Mouse (Mus musculus) bone marrow, adult 2 months (tissue): ENCODE measurements around the gene Gm5269. TPM values are rescaled to one million over a fixed set of nuclear protein-coding genes. Genes with fewer than 3 reads are reported as not detected.

Source experiments
- H3K27ac ChIP-seq: fragments of 200-500 bp; 2 replicates; pipeline ENCODE4 v1.5.1; 2012; ENCODE audit warnings: low read depth, mild to moderate bottlenecking, control low read depth, inconsistent platforms, low read length; ENCODE audit not compliant: control insufficient read depth, poor library complexity, insufficient read depth
- H3K4me1 ChIP-seq: fragments of 200-500 bp; 2 replicates; pipeline ENCODE4 v1.6.1; 2011; ENCODE audit warnings: low read length; ENCODE audit not compliant: control insufficient read depth, insufficient read depth
- H3K4me3 ChIP-seq: fragments of 200-500 bp; replicated peaks from 2 replicates; pipeline ENCODE3; 2011; ENCODE audit warnings: mild to moderate bottlenecking, low read depth, low read length, control low read depth; ENCODE audit not compliant: control insufficient read depth
- CTCF ChIP-seq: fragments of 200-500 bp; IDR thresholded peaks from 2 replicates; pipeline ENCODE4 v1.5.1; 2011; ENCODE audit warnings: low read length, control low read depth; ENCODE audit not compliant: control insufficient read depth, insufficient read depth
- POLR2A ChIP-seq: fragments of 200-500 bp; IDR thresholded peaks from 2 replicates; pipeline ENCODE4 v1.6.1; 2011; ENCODE audit warnings: low read depth, mild to moderate bottlenecking, control low read depth, low read length, borderline replicate concordance; ENCODE audit not compliant: control insufficient read depth
- WGBS: fragments of 180-500 bp; shearing (Covaris S2); methylation state at CpG from one replicate; pipeline ENCODE4 v1.1.7; 2018; 5-methylcytosine and 5-hydroxymethylcytosine counted together
- polyA plus RNA-seq: library from polyadenylated mRNA; stranded (reverse); fragments of >200 nt; gene quantifications from 2 replicates; pipeline ENCODE4 v1.2.4, GENCODE M21; 2011; ENCODE audit warnings: low replicate concordance; ENCODE audit not compliant: missing spikeins, insufficient read depth, insufficient read length

The Gm5269 gene
- polyA plus RNA-seq, 1 experiment, result not detected

- TF ChIP-seq CTCF (no peak), POLR2A (no peak)
- Histone ChIP-seq H3K27ac (no peak overlapping the region), H3K4me3 (no peak overlapping the region), H3K4me1 (no peaks in the 10 kb centered on the region; the same call in 1 of the 2 replicates)
- 3% methylated on average over 2 of the region's 2 CpGs for WGBS
These were observed 1.9 kb upstream of the Gm5269 start for GRCm38 (mm10) chr1:45891986-45892385.

DNA sequence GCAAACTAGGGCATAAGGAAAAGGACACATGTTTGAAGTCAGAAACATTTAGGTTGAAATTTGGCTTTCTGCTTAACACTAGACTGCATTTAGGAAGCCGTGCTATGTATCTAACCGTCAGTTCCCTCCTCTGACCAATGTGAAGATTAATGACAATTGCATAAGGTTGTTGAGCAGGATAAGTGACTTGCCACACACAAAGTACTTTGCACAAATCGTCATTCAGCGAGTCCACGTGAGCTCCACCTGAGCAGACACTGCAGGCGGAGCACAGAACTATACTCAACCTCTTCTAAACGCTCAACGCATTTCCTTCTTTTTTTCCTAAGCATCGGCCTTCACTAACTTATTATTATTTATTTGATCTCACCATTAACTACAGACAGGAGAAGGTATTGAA is 3.3 kb downstream of the Gm5269 start:
- 0 out of 2 replicates have a peak, but pooled peaks cover 1% of the 10 kb centered on the region for H3K4me1 ChIP-seq
- WGBS, result 68% methylated on average over 9 of the region's 9 CpGs
- H3K27ac ChIP-seq, result no peak overlapping the region
- TF ChIP-seq POLR2A (no peak), CTCF (no peak)
- H3K4me3 ChIP-seq, result no peak overlapping the region

DNA sequence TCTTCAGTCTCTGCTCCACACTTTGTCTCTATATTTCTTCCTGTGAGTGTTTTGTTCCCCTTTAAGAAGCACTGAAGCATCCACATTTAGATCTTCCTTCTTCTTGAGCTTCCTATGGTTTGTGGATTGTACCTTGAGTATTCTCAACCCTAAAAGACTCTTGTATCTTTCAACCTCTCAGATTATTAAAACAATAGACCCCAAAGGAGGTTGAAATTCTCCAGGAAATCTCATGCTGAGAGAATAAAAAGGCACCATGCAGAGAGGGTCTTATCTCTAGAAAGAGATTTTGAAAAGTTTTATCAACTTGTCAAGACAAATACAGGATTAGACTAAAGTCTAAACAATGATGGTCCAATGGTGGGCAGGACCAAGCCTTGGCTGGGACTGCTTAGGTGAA is 6.7 kb downstream of the Gm5269 start:
- H3K4me3 ChIP-seq, result no peak overlapping the region
- TF ChIP-seq CTCF, result no peak
- TF ChIP-seq POLR2A, result no peak
- no peak overlapping the region for H3K27ac ChIP-seq
- H3K4me1 ChIP-seq, result peaks cover 1% of the 10 kb centered on the region; the same call in 1 of the 2 replicates

GRCm38 (mm10) chr1:45882076-45882475 is 8.0 kb downstream of the Gm5269 start:
- H3K4me3 ChIP-seq, result no peak overlapping the region
- TF ChIP-seq CTCF (no peak), POLR2A (no peak)
- no peak overlapping the region for H3K27ac ChIP-seq
- peaks cover 1% of the 10 kb centered on the region; the same call in 1 of the 2 replicates for H3K4me1 ChIP-seq
- WGBS, result 57% methylated on average over 6 of the region's 6 CpGs

DNA sequence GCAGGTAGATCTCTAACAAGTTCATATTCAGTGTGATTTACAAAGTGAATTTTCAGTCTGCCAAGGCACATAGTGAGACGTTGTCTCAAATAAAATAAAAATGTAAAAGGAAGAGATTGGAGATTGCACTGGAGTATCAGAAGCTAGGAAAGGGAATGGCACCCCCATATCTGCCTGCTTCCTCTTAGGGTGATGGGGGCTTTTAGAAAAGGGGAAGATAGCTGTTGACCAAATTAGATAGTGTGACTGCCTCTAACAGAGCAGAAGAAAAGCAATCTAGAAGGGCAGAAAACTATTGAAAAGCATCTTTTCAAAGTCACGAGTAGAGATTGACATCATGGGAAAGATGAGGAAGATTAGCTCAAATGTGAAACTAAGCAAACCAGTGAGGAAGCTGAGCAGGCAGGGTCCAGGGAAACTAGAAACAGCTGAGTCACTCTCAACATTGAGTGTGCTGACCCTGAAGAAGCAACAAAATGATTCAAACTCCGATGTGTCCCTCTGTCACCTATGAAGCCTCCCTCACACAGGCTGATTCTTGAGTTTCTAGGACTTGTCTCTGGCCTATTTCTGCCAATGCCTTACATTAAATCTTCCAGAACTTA is 8.7 kb downstream of the Gm5269 start:
- no peak for TF ChIP-seq POLR2A
- TF ChIP-seq CTCF, result no peak
- no peak overlapping the region for H3K27ac ChIP-seq
- WGBS, result 13% methylated on average over 3 of the region's 3 CpGs
- peaks cover 1% of the 10 kb centered on the region; the same call in 1 of the 2 replicates for H3K4me1 ChIP-seq
- no peak overlapping the region for H3K4me3 ChIP-seq

- peaks cover 1% of the 10 kb centered on the region; the same call in 1 of the 2 replicates for H3K4me1 ChIP-seq
- TF ChIP-seq POLR2A (no peak), CTCF (no peak)
- 80% methylated on average over 3 of the region's 3 CpGs for WGBS
- no peak overlapping the region for H3K4me3 ChIP-seq
- no peak overlapping the region for H3K27ac ChIP-seq
These were observed 12.6 kb downstream of the Gm5269 start for GRCm38 (mm10) chr1:45877463-45877862.

- Histone ChIP-seq H3K4me1 (no peaks in the 10 kb centered on the region; the same call in 1 of the 2 replicates), H3K27ac (no peak overlapping the region), H3K4me3 (no peak overlapping the region)
- no peak for TF ChIP-seq POLR2A
- TF ChIP-seq CTCF, result no peak
- WGBS, result 88% methylated on average over 6 of the region's 6 CpGs
These were observed 13.4 kb downstream of the Gm5269 start for GRCm38 (mm10) chr1:45876450-45877198.

GRCm38 (mm10) chr1:45875640-45876039 is 14.4 kb downstream of the Gm5269 start:
- Histone ChIP-seq H3K27ac (no peak overlapping the region), H3K4me1 (no peaks in the 10 kb centered on the region; the same call in 1 of the 2 replicates), H3K4me3 (no peak overlapping the region)
- TF ChIP-seq CTCF (no peak), POLR2A (no peak)
- WGBS, result 69% methylated on average over 2 of the region's 2 CpGs
